Mouse (Mus musculus) 3134 (cell line): ENCODE data around the gene Tipin.

Experiments
- DNase-seq: peaks from one replicate; pipeline ENCODE4 v3.0.0-alpha.2; 2011; ENCODE audit warnings: low spot score; ENCODE audit not compliant: insufficient read length; ENCODE audit errors: extremely low read depth

Gene Tipin

GRCm38 (mm10) chr9:64341671-64342070 lies 60.3 kb downstream of the Tipin start:
- peak; percentile 12 for DNase-seq

- no peak for DNase-seq
These were observed 62.3 kb downstream of the Tipin start for GRCm38 (mm10) chr9:64343656-64344055.

GRCm38 (mm10) chr9:64345931-64346330 lies 64.5 kb downstream of the Tipin start:
- no peak for DNase-seq

- no peak for DNase-seq
These were observed 66.0 kb downstream of the Tipin start for GRCm38 (mm10) chr9:64347377-64347776.

- no peak for DNase-seq
These were observed 68.1 kb downstream of the Tipin start for GRCm38 (mm10) chr9:64349490-64349889.

- no peak for DNase-seq
These were observed 69.8 kb downstream of the Tipin start for GRCm38 (mm10) chr9:64351191-64351590.
